Mouse (Mus musculus): ENCODE results near the gene Ccdc106.
"Not testable (repeated sequence)": the region's sequence is repeated elsewhere in the genome, so short reads cannot be mapped to it uniquely, and the experiment has no call there.

Ccdc106 gene

DNA sequence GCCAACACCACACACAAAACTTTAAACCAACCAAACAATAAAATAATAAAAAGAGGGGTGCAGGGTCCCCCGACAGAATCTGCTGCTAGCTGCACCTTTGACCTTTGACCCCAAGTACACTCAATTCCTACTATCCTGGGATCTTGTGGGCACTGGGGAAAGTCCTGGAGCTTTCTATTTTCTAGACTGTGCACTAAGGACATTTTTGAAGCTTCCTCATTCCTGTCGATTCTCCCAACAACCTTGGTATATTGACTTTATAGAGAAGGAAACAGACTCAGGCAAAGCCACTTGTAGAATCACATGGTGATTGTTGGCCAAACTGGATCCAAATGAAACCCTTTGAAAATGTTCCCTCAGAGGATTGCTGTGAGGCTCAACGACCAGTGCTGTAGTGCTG, 4.3 kb upstream of the Ccdc106 start:
- no peak for DNase-seq

GRCm38 (mm10) chr7:5016920-5017319, 3.4 kb upstream of the Ccdc106 start:
- no peak for DNase-seq

DNA sequence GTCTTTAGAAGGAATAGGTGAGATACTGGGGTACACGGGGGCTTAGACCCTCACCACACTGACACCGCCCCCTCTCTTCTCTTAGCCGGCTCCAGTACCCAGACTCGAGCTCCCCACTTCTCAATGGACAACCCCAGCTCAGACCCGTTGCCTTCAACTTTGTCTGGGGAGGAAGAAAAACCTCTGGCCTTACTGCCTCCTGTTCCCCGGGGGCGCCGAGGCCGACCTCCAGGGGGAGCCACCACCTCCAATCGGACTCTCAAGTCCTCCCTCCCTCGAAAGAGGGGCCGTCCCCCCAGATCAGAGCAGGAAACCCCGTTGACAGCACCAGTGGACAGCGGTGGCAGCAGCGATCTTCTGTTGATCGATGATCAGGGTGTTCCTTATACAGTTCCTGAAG, 3.0 kb upstream of the Ccdc106 start:
- DNase-seq: no peak

- no peak for DNase-seq
These were observed 2.4 kb upstream of the Ccdc106 start for GRCm38 (mm10) chr7:5017931-5018330.

DNA sequence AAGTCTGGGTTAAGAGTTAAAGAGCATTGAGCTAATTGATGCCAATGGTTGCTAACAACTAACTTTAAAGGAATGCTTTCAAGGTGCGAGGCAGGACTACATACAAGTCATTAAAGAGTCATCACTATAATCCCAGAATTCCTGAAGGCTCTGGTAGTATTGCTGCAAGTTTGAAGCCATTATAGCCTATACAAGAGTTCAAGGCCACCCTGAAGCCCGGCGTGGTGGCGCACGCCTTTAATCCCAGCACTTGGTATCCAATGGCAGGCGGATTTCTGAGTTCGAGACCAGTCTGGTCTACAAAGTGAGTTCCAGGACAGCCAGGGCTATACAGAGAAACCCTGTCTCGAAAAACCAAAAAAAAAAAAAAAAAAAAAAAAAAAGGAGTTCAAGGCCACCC, 777 bp upstream of the Ccdc106 start:
- not testable (repeated sequence) for DNase-seq

DNA sequence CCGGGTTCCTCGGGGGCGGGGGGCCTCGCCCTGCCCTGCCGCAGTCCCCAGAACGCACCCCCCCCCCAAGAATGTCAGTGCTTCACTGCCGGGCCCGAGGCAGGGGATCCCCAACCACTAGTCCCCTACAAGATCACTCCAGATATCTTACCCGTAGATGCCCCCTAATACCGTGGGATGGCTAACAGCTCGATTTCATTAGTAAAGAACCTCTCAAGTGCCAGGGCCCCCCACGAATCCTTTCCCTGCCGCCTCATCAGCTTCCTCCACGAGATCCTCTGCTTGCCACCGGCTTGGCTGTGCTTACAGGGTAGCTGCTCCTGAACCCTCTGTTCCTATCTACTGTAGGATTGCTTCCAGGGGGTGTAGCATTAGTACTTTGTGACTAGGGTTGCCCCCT, 332 bp downstream of the Ccdc106 start:
- no peak for DNase-seq

- DNase-seq: no peak
These were observed 844 bp downstream of the Ccdc106 start for GRCm38 (mm10) chr7:5021197-5021596.

DNA sequence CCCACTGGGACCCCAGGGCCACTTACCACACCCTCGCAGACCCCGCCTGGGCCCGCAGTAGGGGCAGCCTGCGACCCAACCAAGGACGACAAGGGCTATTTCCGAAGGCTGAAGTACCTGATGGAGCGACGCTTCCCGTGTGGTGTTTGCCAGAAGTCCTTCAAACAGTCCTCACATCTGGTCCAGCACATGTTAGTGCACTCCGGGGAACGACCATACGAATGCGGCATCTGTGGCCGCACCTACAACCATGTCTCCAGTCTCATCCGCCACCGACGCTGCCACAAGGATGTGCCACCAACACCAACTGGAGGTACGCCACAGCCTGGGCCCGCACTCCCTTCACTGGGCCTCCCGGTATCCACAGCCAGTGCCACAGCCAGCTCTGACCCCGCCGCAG, 9.2 kb downstream of the Ccdc106 start:
- DNase-seq: no peak

DNA sequence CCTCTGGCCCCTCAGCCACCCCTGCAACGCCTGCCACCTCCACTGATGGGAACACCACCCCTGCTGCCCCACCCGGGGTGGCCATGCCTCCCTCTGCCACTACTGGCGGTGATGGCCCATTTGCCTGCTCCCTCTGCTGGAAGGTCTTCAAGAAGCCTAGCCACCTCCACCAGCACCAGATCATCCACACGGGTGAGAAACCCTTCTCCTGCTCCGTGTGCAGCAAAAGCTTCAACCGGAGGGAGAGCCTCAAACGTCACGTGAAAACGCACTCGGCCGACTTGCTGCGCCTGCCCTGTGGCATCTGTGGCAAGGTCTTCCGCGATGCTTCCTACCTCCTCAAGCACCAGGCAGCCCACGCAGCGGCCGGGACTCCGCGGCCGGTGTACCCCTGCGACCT, 9.6 kb downstream of the Ccdc106 start:
- no peak for DNase-seq

DNA sequence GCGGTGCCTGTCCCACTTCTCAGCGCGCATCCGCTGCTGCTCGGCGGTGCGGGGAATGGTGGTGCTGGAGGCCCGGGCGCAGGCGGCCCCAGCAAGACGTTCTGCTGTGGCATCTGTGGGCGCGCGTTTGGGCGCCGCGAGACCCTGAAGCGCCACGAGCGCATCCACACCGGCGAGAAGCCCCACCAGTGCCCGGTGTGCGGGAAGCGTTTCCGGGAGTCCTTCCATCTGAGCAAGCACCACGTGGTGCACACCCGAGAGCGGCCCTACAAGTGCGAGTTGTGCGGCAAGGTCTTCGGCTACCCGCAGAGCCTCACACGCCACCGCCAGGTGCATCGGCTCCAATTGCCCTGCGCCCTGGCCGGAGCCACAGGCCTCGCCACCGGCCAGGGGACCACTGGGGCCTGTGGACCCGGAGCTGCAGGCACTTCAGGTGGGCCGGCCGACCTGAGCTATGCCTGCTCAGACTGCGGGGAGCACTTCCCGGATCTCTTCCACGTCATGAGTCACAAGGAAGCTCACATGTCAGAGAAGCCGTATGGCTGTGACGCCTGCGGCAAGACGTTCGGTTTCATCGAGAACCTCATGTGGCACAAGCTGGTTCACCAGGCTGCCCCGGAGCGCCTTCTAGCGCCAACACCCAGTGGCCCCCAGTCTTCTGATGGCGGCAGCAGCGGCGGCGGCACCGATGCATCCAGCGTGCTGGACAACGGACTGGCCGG, 10.4 kb downstream of the Ccdc106 start:
- DNase-seq: no peak

DNA sequence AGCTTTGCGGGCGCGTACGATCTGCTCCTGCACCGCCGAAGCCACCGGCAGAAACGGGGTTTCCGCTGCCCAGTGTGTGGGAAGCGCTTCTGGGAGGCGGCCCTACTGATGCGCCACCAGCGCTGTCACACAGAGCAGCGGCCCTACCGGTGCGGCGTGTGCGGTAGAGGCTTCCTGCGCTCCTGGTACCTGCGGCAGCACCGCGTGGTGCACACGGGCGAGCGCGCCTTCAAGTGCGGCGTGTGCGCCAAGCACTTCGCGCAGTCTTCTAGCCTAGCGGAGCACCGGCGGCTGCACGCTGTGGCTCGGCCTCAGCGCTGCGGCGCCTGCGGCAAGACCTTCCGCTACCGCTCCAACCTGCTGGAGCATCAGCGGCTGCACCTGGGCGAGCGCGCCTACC, 11.1 kb downstream of the Ccdc106 start:
- DNase-seq: no peak

DNA sequence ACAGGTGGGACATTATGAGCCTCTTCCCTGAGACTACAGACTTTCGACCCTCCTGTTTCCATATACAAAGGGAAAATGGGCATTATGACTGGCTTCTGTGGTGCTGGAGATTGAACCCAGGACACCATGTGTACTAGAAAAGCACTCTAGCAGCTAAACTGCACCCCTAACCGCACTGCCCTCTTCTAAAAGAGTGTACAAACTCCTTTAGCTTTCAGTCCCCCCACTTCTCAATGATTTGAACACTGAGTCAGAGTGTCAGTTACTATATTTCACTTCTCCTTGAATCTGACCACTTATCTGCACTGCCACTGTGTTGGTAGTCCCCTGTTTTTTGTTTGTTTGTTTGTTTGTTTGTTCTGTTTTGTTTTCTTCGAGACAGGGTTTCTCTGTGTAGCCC, 13.5 kb downstream of the Ccdc106 start, which contains the start of gene 4632433K11Rik:
Gene 4632433K11Rik (plus strand): TSS at position 301 of the 400 bp plus-strand sequence.
- no peak for DNase-seq

GRCm38 (mm10) chr7:5035628-5036027, 15.3 kb downstream of the Ccdc106 start:
- DNase-seq: no peak

DNA sequence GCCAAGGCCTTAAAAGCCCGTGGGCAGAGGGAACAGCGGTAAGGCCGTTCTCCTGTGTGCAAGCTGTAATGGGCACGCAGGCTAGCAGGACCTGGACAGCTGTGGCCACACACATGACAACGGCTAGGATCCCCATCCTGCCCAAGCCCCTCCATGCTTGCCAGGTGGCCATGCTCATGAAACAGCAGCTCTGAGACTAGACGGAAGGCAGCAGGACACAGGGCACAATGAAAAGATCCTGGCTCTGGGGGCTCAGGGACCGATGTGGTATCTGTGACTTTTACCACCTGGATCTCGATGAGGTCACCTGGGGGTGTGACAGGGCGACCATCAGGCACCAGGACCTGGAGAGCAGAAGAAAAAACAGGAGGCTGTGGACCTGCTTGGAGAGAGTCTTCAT, 15.8 kb downstream of the Ccdc106 start:
- no peak for DNase-seq

DNA sequence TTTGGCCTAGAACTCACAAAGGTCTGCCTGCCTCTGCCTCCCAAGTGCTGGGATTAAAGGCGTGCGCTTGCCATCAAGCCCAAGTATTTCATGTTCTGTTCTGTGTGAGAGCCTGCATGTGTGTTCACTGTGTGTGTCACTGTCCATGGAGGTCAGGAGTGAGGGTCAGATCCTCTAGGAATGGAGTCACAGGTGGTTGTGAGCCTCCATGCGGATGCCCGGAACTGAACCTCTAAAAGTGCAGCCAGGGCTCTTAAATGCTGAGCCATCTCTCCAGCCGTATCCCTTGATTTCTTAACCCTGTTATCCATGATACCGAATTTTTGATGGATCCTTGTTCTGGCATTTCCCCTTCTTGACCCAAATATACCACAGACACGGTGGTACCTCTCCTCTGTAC, 16.7 kb downstream of the Ccdc106 start:
- no peak for DNase-seq

DNA sequence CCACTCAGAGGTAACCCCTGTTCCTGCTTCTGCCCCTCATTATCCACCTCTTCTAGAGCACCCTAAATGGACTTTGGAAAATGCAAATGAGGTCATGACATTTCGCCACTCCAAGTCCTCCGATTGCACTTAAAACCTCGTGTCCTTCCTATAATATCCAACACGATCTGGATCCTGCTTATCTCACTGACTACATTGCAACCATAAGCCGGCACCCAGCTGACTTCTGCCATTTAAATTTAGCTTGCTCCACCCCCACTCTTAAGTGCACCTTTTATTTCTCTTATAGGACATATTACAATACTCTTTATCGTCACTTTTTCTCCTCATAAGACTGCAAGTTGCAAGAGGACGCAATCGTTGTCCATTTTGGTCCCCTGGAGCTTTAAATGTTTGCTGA, 17.1 kb downstream of the Ccdc106 start:
- DNase-seq: no peak

DNA sequence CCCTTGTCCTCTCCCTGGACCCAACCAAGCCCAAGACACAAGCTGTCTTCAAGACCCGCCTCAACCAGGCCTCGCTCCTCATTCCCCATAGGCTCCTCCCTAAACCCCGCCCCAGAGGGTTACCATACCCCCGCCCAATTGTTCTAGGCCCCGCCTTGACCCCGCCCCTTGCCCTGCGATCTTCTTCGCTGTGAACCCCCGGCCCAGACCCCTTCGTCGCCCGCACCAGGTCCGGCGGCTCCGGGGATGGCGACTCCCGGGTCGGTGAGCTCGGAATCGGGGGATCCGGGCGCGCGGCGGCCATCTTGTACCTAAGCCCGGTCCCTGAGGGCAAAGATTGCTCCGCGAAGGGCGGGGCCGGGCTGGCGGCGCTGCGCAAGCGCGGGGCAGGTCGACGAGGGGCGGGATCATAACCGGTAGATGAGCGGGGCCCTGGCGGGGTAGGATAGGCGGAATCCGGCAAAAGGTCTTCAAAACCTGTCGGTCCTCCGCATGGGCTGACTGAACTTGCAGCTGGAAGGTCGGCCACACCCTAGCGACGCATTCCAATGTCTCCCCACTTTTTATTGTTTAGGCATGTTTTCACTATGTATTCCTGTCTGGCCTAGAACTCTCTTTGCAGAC, 17.9 kb downstream of the Ccdc106 start, which contains the start of gene Zfp784:
Gene Zfp784 (minus strand): TSS at position 338 of the 624 bp plus-strand sequence.
- DNase-seq: peak; percentile 93

GRCm38 (mm10) chr7:5038940-5039339, 18.6 kb downstream of the Ccdc106 start:
- DNase-seq: no peak

DNA sequence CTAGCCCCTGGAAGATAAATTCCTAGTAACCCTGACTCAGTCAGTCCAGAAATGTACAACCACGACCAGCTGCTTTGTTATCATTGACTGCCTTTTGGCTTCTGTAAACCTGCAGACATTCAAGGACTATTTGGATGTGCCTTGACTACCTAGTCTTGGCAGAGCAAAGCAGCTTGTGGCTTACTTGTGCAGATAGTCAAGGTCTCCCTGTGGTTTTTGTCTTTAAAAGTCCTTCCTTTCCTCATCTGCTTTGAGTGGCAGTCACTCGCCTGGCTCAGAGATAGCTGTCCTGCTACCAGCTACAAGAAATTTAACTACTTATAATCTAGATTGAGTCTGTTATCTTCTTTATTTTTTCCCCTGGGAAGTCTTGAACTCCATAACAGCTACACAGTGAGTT, 24.6 kb downstream of the Ccdc106 start:
- DNase-seq: no peak

- DNase-seq: no peak
These were observed 25.8 kb downstream of the Ccdc106 start for GRCm38 (mm10) chr7:5046112-5046511.

GRCm38 (mm10) chr7:5047313-5047712, 27.0 kb downstream of the Ccdc106 start:
- DNase-seq: no peak

- DNase-seq: peak; percentile 77
These were observed 31.1 kb downstream of the Ccdc106 start, which contains the start of gene Zfp580 for GRCm38 (mm10) chr7:5051193-5052192. TSS of gene Zfp580 (plus strand) at chr7:5051538.

GRCm38 (mm10) chr7:5052438-5052837, 32.1 kb downstream of the Ccdc106 start:
- no peak for DNase-seq
